Comparison of ENCODE assay signal across 25 mouse cellular contexts in genomic region chr3:142561666-142562065, GRCm38 (mm10). TPM values are rescaled to one million over a fixed set of nuclear protein-coding genes. Genes with fewer than 3 reads are reported as not detected.
"Had no signal": no experiment of that assay in that cellular context is flagged by ENCODE, and none has a peak within 500 bp of the region (broad histone marks: within the 10 kb centered on the region; RNA-seq: fewer than 3 reads in every experiment).

No protein-coding gene starts in this region.

- H3K9me3 ChIP-seq: liver, embryonic 13.5 days; megakaryocyte, embryonic 14.5 days; midbrain, embryonic 10.5 days; midbrain, embryonic 13.5 days; neural tube, embryonic 13.5 days had no signal

- H3K4me3 ChIP-seq: left cerebral cortex, adult 2 months; liver, embryonic 13.5 days; midbrain, embryonic 10.5 days; midbrain, embryonic 13.5 days; neural tube, embryonic 13.5 days had no signal

- ATAC-seq: midbrain, embryonic 13.5 days; midbrain, embryonic 16.5 days had no signal

- DNase-seq: kidney, adult 9 months; kidney, postnatal 25 days; layer of hippocampus, postnatal 36 days; liver, embryonic 13.5 days; lung, adult 2 months; lung, postnatal 14 days; thymus, adult 2 months; thymus, postnatal 4 days had no signal

- H3K27ac ChIP-seq: left cerebral cortex, adult 2 months; liver, embryonic 13.5 days; midbrain, embryonic 10.5 days; midbrain, embryonic 13.5 days; neural tube, embryonic 13.5 days; stomach, postnatal 0 days had no signal

- H3K36me3 ChIP-seq: liver, embryonic 13.5 days; midbrain, embryonic 10.5 days; midbrain, embryonic 13.5 days; neural tube, embryonic 13.5 days had no signal

- H3K9ac ChIP-seq: liver, embryonic 13.5 days; midbrain, embryonic 13.5 days; neural tube, embryonic 13.5 days had no signal

- H3K27me3 ChIP-seq: liver, embryonic 13.5 days; megakaryocyte, embryonic 14.5 days; midbrain, embryonic 13.5 days; neural tube, embryonic 13.5 days had no signal

- H3K4me2 ChIP-seq: liver, embryonic 13.5 days; midbrain, embryonic 13.5 days; neural tube, embryonic 13.5 days had no signal

RNA-seq across cellular contexts. Expression of gene Gbp2b, which starts 33.0 kb away (rescaled TPM):
- total RNA-seq: layer of hippocampus, postnatal 10 days; layer of hippocampus, postnatal 36 days; left cerebral cortex, adult 2 months; left cerebral cortex, postnatal 10 days; left cerebral cortex, postnatal 36 days; monocyte, adult 5-6 weeks; neutrophil, adult 5-6 weeks had no signal
- polyA plus RNA-seq: kidney, embryonic 16.5 days; limb, embryonic 11.5 days; limb, embryonic 14.5 days; liver, embryonic 13.5 days; liver, embryonic 16.5 days; midbrain, embryonic 10.5 days; midbrain, embryonic 13.5 days; midbrain, embryonic 16.5 days; neural tube, embryonic 13.5 days; stomach, embryonic 14.5 days; stomach, postnatal 0 days had no signal
